Mouse (Mus musculus) kidney, embryonic 15.5 days (tissue): ENCODE results near the gene Trmt11. TPM values are rescaled to one million over a fixed set of nuclear protein-coding genes. Genes with fewer than 3 reads are reported as not detected.

ENCODE experiments used
- ATAC-seq: fragments of 200-750 bp; cut with Nextera tagmentation; replicated peaks from 2 replicates; pipeline ENCODE4 v1.8.0; 2017; ENCODE audit warnings: moderate TSS enrichment; ENCODE audit not compliant: low FRiP score
- H3K27ac ChIP-seq: fragments of 300-500 bp; sonication (generic); 2 replicates; pipeline ENCODE4 v1.5.1; 2015; ENCODE audit warnings: mild to moderate bottlenecking, inconsistent platforms
- H3K27me3 ChIP-seq: fragments of 300-500 bp; sonication (generic); 2 replicates; pipeline ENCODE4 v1.6.1; 2015; ENCODE audit warnings: inconsistent platforms
- H3K36me3 ChIP-seq: fragments of 300-500 bp; sonication (generic); 2 replicates; pipeline ENCODE4 v1.6.1; 2015; ENCODE audit warnings: inconsistent platforms
- H3K4me1 ChIP-seq: fragments of 300-500 bp; sonication (generic); 2 replicates; pipeline ENCODE4 v1.6.1; 2015; ENCODE audit warnings: inconsistent platforms
- H3K4me2 ChIP-seq: fragments of 300-500 bp; sonication (generic); 2 replicates; pipeline ENCODE4 v1.6.1; 2015; ENCODE audit warnings: moderate library complexity, mild to moderate bottlenecking, inconsistent platforms
- H3K4me3 ChIP-seq: fragments of 300-500 bp; sonication (generic); replicated peaks from 2 replicates; pipeline ENCODE4 v1.5.1; 2015; ENCODE audit warnings: mild to moderate bottlenecking, inconsistent platforms
- H3K9ac ChIP-seq: fragments of 300-500 bp; sonication (generic); 2 replicates; pipeline ENCODE4 v1.6.1; 2015; ENCODE audit warnings: mild to moderate bottlenecking, inconsistent platforms
- H3K9me3 ChIP-seq: fragments of 300-500 bp; sonication (generic); replicated peaks from 2 replicates; pipeline ENCODE4 v1.6.1; 2016; ENCODE audit warnings: inconsistent platforms
- WGBS: fragments of 180-500 bp; shearing (Covaris S2); methylation state at CpG from one replicate; pipeline ENCODE4 v1.1.7; 2015; ENCODE audit warnings: mixed read lengths; 5-methylcytosine and 5-hydroxymethylcytosine counted together
- polyA plus RNA-seq: library from polyadenylated mRNA; unstranded; fragments of >200 nt; fragmentation: Nextera tagmentation; extraction: Ambion mirVana; gene quantifications from 2 replicates; pipeline ENCODE4 v1.2.1, GENCODE M21; 2015

Trmt11 gene
- polyA plus RNA-seq, 1 experiment from 2014 or later, result 30.8 TPM

DNA sequence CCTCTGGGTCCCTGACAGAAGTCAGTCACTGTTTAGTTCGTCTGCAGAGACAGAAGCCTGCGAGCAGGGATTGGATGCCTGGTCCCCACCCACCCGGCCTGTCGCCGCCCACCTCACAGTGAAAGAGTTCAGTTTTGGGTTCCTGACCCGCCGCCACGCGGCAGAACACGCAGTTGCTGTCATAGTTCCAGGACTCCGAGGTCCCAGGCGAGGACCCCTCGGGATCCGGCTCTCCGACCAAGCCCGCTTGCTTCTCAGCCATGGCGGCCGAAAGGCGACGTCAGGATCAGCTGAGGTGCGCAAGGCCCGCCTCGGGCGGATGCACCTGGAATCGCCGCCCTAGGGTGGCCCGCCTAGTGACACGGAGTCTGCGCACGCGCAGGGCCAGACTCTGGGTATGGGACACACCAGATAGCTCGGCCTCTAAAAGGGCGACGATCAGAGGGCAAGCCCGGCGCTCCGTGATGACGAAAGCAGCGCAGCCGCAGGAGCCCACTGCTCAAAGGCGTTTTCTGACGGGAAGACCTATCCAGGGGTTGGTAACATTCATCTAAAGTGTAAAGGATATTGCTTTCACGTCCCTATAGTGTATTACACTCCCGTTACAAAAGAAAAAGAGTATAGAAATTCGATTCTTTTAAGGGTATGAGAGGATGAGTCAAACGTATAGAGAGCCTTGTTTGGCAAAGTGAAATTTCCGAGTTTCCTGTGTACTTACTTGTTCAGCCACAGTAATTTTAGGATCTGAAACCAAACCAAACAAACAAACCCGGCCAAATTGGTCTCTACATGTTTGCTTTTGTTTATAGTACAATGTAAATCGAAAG lies 17.8 kb upstream of the Trmt11 start:
- H3K4me3 ChIP-seq, result peak overlapping the region; percentile 59
- H3K4me1 ChIP-seq, result peaks cover 7% of the 10 kb centered on the region; the same call in 1 of the 2 replicates
- peak; percentile 100 for ATAC-seq
- peak overlapping the region; percentile 97 for H3K27ac ChIP-seq
- no peaks in the 10 kb centered on the region for H3K27me3 ChIP-seq
- peak overlapping the region; percentile 63 for H3K9ac ChIP-seq
- H3K36me3 ChIP-seq, result no peaks in the 10 kb centered on the region
- WGBS, result 1% methylated on average over 49 of the region's 49 CpGs
- H3K4me2 ChIP-seq, result peak overlapping the region; percentile 67
- H3K9me3 ChIP-seq, result no peaks in the 10 kb centered on the region

- Histone ChIP-seq H3K27me3 (no peaks in the 10 kb centered on the region), H3K9me3 (no peaks in the 10 kb centered on the region), H3K36me3 (peaks cover 6% of the 10 kb centered on the region; the same call in 1 of the 2 replicates), H3K4me2 (no peak overlapping the region), H3K27ac (no peak overlapping the region), H3K4me3 (no peak overlapping the region), H3K4me1 (peaks cover 7% of the 10 kb centered on the region; the same call in 1 of the 2 replicates), H3K9ac (no peak overlapping the region)
- ATAC-seq, result no peak
- 88% methylated on average over 4 of the region's 4 CpGs for WGBS
These were observed 12.5 kb upstream of the Trmt11 start for GRCm38 (mm10) chr10:30613039-30613438.

GRCm38 (mm10) chr10:30609614-30610013 lies 9.1 kb upstream of the Trmt11 start:
- Histone ChIP-seq H3K27me3 (no peaks in the 10 kb centered on the region), H3K9ac (no peak overlapping the region), H3K9me3 (no peaks in the 10 kb centered on the region), H3K36me3 (peaks cover 6% of the 10 kb centered on the region; the same call in 1 of the 2 replicates), H3K4me3 (no peak overlapping the region), H3K4me1 (no peaks in the 10 kb centered on the region), H3K27ac (no peak overlapping the region), H3K4me2 (no peak overlapping the region)
- no peak for ATAC-seq

DNA sequence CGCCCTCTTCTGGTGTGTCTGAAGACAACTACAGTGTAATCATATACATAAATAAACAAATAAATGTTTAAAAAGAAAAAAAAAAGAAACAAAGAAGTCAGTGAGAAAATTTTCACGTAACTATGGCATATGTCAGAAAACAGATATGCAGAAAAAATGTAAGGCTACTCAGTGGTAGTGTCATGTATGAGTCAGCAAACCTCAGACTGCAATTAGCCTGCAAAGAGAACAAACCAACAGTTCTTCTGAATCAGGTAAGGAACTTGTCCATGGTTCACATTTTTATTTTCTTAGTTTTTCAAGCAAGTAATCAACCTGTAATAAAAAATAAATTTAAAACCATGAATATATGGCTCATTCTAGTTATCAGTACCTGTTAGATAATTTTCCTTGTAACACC lies 7.6 kb upstream of the Trmt11 start:
- H3K4me2 ChIP-seq, result no peak overlapping the region
- H3K9ac ChIP-seq, result no peak overlapping the region
- no peak overlapping the region for H3K27ac ChIP-seq
- no peaks in the 10 kb centered on the region for H3K9me3 ChIP-seq
- WGBS, result 78% methylated on average over 2 of the region's 2 CpGs
- peaks cover 6% of the 10 kb centered on the region; the same call in 1 of the 2 replicates for H3K36me3 ChIP-seq
- no peaks in the 10 kb centered on the region for H3K27me3 ChIP-seq
- H3K4me1 ChIP-seq, result no peaks in the 10 kb centered on the region
- no peak overlapping the region for H3K4me3 ChIP-seq
- no peak for ATAC-seq

DNA sequence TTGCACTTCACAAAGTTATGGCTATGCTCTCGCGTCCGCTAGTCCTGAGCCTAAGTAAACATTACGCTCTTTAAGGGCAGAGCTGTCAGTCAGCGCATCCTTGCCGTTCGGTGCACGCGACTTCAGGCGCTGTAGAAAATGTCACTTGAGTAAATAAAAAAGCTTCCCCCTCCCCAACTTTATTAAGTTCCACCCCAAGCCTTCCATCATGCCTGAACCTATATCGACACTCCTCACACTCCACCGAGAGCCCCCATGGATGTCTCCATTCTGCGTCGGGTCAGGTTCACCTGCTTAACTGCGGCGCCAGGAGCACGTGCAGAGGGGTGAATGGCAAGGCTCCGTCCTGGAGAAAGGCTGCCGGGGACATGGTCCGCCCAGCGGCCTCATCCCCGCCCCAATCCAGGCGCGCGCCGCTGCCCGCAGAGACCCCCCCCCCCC lies 435 bp downstream of the Trmt11 start:
- Histone ChIP-seq H3K9me3 (no peaks in the 10 kb centered on the region), H3K27ac (peak overlapping the region; percentile 83), H3K4me1 (peaks cover 7% of the 10 kb centered on the region), H3K4me3 (peak overlapping the region; percentile 80), H3K27me3 (no peaks in the 10 kb centered on the region), H3K9ac (peak overlapping the region; percentile 67), H3K36me3 (peaks cover 18% of the 10 kb centered on the region), H3K4me2 (peak overlapping the region; percentile 67)
- WGBS, result under 1% methylated on average over 20 of the region's 27 CpGs
- peak; percentile 91 for ATAC-seq

GRCm38 (mm10) chr10:30587037-30587436 lies 13.5 kb downstream of the Trmt11 start:
- no peaks in the 10 kb centered on the region for H3K9me3 ChIP-seq
- 73% methylated on average over 5 of the region's 5 CpGs for WGBS
- H3K4me3 ChIP-seq, result no peak overlapping the region
- H3K27me3 ChIP-seq, result no peaks in the 10 kb centered on the region
- ATAC-seq, result no peak
- no peak overlapping the region for H3K9ac ChIP-seq
- no peak overlapping the region for H3K27ac ChIP-seq
- H3K36me3 ChIP-seq, result peaks cover 66% of the 10 kb centered on the region
- no peaks in the 10 kb centered on the region for H3K4me1 ChIP-seq
- no peak overlapping the region for H3K4me2 ChIP-seq

- WGBS, result 87% methylated on average over 1 of the region's 1 CpGs
- H3K36me3 ChIP-seq, result peaks cover 68% of the 10 kb centered on the region
- H3K27me3 ChIP-seq, result no peaks in the 10 kb centered on the region
- no peak overlapping the region for H3K4me2 ChIP-seq
- H3K4me3 ChIP-seq, result no peak overlapping the region
- H3K9me3 ChIP-seq, result no peaks in the 10 kb centered on the region
- no peak overlapping the region for H3K9ac ChIP-seq
- no peak for ATAC-seq
- no peaks in the 10 kb centered on the region for H3K4me1 ChIP-seq
- H3K27ac ChIP-seq, result no peak overlapping the region
These were observed 14.9 kb downstream of the Trmt11 start for GRCm38 (mm10) chr10:30585691-30586090.

DNA sequence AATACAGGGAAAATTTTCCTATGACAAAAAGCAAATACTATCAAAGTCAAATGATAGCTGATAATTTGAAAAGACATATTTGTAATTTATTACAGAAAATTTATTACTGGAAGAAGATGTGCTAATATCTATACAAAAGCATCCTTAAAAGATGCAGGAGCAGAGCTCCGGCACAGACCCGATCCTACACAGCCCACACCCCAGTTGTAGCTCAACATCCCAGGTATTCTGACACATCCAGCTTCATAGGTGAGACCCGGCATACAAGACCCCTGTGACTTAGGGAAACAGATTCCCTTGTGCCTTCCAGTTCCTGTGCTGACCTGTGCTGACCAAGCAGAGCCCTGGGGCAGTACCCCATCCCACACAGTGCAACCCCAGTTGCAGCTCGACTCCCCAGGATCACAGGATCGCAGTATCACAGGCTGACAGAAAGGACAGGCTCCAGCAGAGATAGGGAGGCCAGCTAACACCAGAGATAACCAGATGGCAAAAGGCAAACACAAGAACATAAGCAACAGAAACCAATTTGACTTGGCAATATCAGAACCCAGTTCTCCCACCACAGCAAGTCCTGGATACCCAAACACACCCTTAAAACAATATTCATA lies 22.8 kb downstream of the Trmt11 start:
- Histone ChIP-seq H3K27me3 (no peaks in the 10 kb centered on the region), H3K9me3 (no peaks in the 10 kb centered on the region), H3K4me3 (no peak overlapping the region), H3K4me2 (no peak overlapping the region), H3K9ac (no peak overlapping the region), H3K4me1 (no peaks in the 10 kb centered on the region), H3K36me3 (peaks cover 22% of the 10 kb centered on the region), H3K27ac (no peak overlapping the region)
- WGBS, result 94% methylated on average over 5 of the region's 5 CpGs
- no peak for ATAC-seq

DNA sequence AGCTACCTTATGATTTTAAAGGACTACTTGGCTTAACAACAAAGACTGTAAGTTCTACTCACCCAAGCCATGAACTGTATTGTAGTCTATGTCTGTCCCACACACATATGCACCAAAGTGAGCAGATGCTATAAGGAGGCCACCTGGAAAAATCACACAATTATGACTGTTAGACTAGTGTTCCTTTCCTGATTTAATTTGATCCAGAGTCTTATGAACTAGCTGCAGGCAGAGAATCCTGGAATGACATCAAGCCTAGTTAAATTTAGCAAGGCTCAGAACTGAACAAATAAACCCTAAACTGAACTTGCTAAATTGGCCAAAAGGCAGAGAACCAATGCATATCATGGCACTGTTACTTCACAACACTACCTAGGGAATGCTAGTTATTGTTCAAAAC lies 34.2 kb downstream of the Trmt11 start:
- Histone ChIP-seq H3K4me2 (no peak overlapping the region), H3K4me3 (no peak overlapping the region), H3K9me3 (no peaks in the 10 kb centered on the region), H3K27ac (no peak overlapping the region), H3K9ac (no peak overlapping the region), H3K36me3 (peaks cover 59% of the 10 kb centered on the region), H3K4me1 (no peaks in the 10 kb centered on the region), H3K27me3 (no peaks in the 10 kb centered on the region)
- no peak for ATAC-seq

DNA sequence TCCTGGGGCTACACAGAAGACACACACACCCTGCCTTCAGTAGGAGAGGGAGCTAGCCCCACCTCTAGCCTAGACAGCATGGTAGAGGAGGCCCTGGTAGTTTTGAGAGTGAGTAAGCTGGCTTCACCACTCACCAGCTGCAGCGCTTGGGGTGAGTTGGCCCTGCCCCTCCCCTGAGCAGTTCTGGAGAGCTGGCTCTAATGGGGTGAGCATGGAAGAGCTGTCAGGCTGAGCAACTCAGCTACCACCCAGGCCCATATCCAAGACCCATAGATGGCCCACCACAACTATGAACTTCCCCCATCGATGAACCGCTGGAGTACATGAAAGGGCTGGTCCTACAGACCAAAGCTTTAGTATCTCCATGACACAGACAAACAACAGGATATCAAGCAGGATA lies 35.9 kb downstream of the Trmt11 start:
- H3K36me3 ChIP-seq, result peaks cover 70% of the 10 kb centered on the region
- 92% methylated on average over 3 of the region's 3 CpGs for WGBS
- H3K27ac ChIP-seq, result no peak overlapping the region
- no peak overlapping the region for H3K4me2 ChIP-seq
- H3K9ac ChIP-seq, result no peak overlapping the region
- H3K27me3 ChIP-seq, result no peaks in the 10 kb centered on the region
- H3K9me3 ChIP-seq, result no peaks in the 10 kb centered on the region
- no peaks in the 10 kb centered on the region for H3K4me1 ChIP-seq
- no peak for ATAC-seq
- no peak overlapping the region for H3K4me3 ChIP-seq

DNA sequence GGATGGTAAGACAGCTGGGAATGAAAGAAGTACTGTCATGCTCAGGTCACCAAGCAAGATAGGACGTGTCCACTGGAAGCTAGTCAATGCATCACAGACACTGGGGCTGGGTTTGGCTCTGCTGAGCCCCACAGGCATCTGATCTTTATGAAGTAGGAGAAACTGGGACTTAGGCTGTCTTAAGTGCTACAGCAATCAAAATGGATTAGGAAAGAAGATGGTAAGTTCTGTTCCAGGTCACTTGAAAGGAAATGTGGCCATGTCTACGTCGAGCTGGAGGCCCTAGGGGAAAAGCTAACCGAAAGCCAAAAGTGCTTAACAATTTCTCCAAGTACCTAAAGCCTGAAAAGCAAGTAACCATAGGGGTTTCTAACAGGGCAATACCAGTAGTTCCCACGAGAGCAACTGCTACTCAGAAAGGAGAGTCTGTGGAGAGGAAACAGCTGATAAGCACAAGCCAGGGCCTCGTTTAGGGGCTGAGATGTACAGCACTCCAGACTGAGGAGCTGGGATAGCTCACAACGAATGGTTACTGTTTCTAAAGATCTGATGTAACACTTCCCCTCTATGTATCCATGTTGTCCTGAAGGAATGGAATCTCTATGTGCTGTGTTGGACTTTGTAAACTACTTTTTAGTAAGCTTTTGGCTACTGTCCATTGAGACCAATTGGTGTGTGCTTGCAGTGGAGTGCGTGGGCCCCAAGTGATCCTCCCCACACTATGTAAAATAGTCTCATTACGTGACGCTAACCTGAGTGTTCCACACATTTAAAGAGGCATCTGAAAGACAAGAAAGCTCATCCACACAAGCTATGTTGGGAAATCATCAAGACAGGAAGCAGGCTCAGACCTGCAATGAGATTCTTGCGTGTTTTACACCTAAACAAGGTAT lies 44.6 kb downstream of the Trmt11 start:
- ATAC-seq, result no peak
- H3K9ac ChIP-seq, result no peak overlapping the region
- H3K36me3 ChIP-seq, result peaks cover 62% of the 10 kb centered on the region
- no peak overlapping the region for H3K4me3 ChIP-seq
- no peaks in the 10 kb centered on the region for H3K4me1 ChIP-seq
- H3K27ac ChIP-seq, result no peak overlapping the region
- no peaks in the 10 kb centered on the region for H3K27me3 ChIP-seq
- H3K4me2 ChIP-seq, result no peak overlapping the region
- WGBS, result 95% methylated on average over 11 of the region's 11 CpGs
- H3K9me3 ChIP-seq, result no peaks in the 10 kb centered on the region

GRCm38 (mm10) chr10:30552377-30552776 lies 48.2 kb downstream of the Trmt11 start:
- Histone ChIP-seq H3K9ac (no peak overlapping the region), H3K36me3 (peaks cover 54% of the 10 kb centered on the region), H3K4me2 (no peak overlapping the region), H3K4me3 (no peak overlapping the region), H3K9me3 (no peaks in the 10 kb centered on the region), H3K4me1 (no peaks in the 10 kb centered on the region), H3K27me3 (no peaks in the 10 kb centered on the region), H3K27ac (no peak overlapping the region)
- 78% methylated on average over 1 of the region's 1 CpGs for WGBS
- no peak for ATAC-seq
